Mouse (Mus musculus): ENCODE results near the gene Col20a1.

Col20a1 gene

GRCm38 (mm10) chr2:180986449-180986848, at the start of gene Col20a1:
Col20a1 (plus strand) TSS chr2:180986535.
- DNase-seq (ENCODE audit: low read depth, low spot score): no peak

- no peak for DNase-seq (ENCODE audit: low read depth, low spot score)
Observed at GRCm38 (mm10) chr2:180940187-180940586, 46.1 kb upstream of the Col20a1 start.

GRCm38 (mm10) chr2:180941869-180942268, 44.5 kb upstream of the Col20a1 start:
- DNase-seq (ENCODE audit: low read depth, low spot score): peak; percentile 64

- DNase-seq (ENCODE audit: low read depth, low spot score): no peak
Observed at GRCm38 (mm10) chr2:180949947-180950346, 36.4 kb upstream of the Col20a1 start.

- DNase-seq (ENCODE audit: low read depth, low spot score): no peak
Observed at GRCm38 (mm10) chr2:180952731-180953171, 33.6 kb upstream of the Col20a1 start.

- DNase-seq (ENCODE audit: low read depth, low spot score): no peak
Observed at GRCm38 (mm10) chr2:180953638-180954037, 32.7 kb upstream of the Col20a1 start.

GRCm38 (mm10) chr2:180954061-180955047, 32.0 kb upstream of the Col20a1 start, which contains the start of gene Nkain4:
Nkain4 (minus strand) TSS chr2:180954699.
- DNase-seq (ENCODE audit: low read depth, low spot score): peak; percentile 82

GRCm38 (mm10) chr2:180959605-180960004, 26.7 kb upstream of the Col20a1 start:
- no peak for DNase-seq (ENCODE audit: low read depth, low spot score)

- no peak for DNase-seq (ENCODE audit: low read depth, low spot score)
Observed at GRCm38 (mm10) chr2:180960187-180960586, 26.1 kb upstream of the Col20a1 start.

GRCm38 (mm10) chr2:180962616-180963308, 23.6 kb upstream of the Col20a1 start:
- no peak for DNase-seq (ENCODE audit: low read depth, low spot score)

- DNase-seq (ENCODE audit: low read depth, low spot score): peak; percentile 82
Observed at GRCm38 (mm10) chr2:180963956-180964355, 22.4 kb upstream of the Col20a1 start.

- peak; percentile 88 for DNase-seq (ENCODE audit: low read depth, low spot score)
Observed at GRCm38 (mm10) chr2:180966092-180966882, 20.0 kb upstream of the Col20a1 start.

- DNase-seq (ENCODE audit: low read depth, low spot score): peak; percentile 98
Observed at GRCm38 (mm10) chr2:180967010-180967763, 19.1 kb upstream of the Col20a1 start, which contains the start of gene Arfgap1. Arfgap1 (plus strand) TSS chr2:180967225.

GRCm38 (mm10) chr2:180981133-180981532, 5.2 kb upstream of the Col20a1 start:
- no peak for DNase-seq (ENCODE audit: low read depth, low spot score)

- DNase-seq (ENCODE audit: low read depth, low spot score): no peak
Observed at GRCm38 (mm10) chr2:180985635-180986034, 700 bp upstream of the Col20a1 start.

GRCm38 (mm10) chr2:180987001-180987400, 666 bp downstream of the Col20a1 start:
- no peak for DNase-seq (ENCODE audit: low read depth, low spot score)

- DNase-seq (ENCODE audit: low read depth, low spot score): peak; percentile 33
Observed at GRCm38 (mm10) chr2:180987432-180988030, 1.2 kb downstream of the Col20a1 start.

- DNase-seq (ENCODE audit: low read depth, low spot score): peak; percentile 52
Observed at GRCm38 (mm10) chr2:180988347-180988913, 2.1 kb downstream of the Col20a1 start.

- DNase-seq (ENCODE audit: low read depth, low spot score): no peak
Observed at GRCm38 (mm10) chr2:180988948-180989347, 2.6 kb downstream of the Col20a1 start.

GRCm38 (mm10) chr2:180990347-180990746, 4.0 kb downstream of the Col20a1 start:
- peak; percentile 46 for DNase-seq (ENCODE audit: low read depth, low spot score)

Measured in brain, adult 2 months (tissue).